ENCODE assay signal across 27 mouse cellular contexts in the genomic region with DNA sequence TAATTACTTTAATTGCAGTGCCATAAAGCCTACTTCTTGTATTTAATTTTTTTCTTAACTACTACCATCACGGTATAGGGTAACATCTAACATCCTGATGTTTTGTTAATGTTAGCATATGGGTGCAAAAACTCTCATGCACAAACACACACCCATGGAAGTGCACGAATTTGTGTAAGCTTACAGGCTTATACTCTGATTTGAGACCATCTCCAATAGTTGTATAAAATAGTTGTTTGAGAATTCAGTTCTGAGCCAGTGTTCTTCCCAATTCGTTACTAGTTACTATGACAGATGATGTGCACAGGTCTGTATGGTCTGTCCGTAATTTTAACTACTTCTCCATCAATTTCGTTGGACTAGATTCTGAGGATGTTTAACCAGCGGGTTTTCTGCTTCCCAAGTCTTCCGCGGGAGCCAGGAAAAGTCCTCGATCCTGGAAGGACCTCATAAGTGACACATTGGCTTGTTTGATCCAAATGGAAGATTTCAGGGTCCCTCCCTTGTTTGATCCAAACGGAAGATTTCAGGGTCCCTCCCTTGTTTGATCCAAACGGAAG. TPM values are rescaled to one million over a fixed set of nuclear protein-coding genes. Genes with fewer than 3 reads are reported as not detected.
A peak's percentile ranks its signal among the peaks of the same experiment; 100 is the strongest.
DNase-seq lines count a peak whose midpoint lies in the region; ATAC-seq and TF ChIP-seq lines count a peak whose summit lies in the region.
"Had no signal": no experiment of that assay in that cellular context is flagged by ENCODE, and none has a peak within 500 bp of the region (broad histone marks: within the 10 kb centered on the region; RNA-seq: fewer than 3 reads in every experiment).

No protein-coding gene starts in this region.

- no peak overlapping the region for H3K4me3 ChIP-seq in hindbrain, embryonic 11.5 days (ENCODE audit: low read depth, low read length)
- no peak overlapping the region for H3K4me3 ChIP-seq in hindbrain, embryonic 14.5 days (replicated peaks; ENCODE audit: low read length)
- H3K4me3 ChIP-seq in lung, embryonic 14.5 days (ENCODE audit: low read depth, low read length) = no peak overlapping the region
- H3K4me3 ChIP-seq: forebrain, embryonic 10.5 days; forebrain, embryonic 13.5 days; gastrocnemius, adult 2 months; heart, embryonic 12.5 days; heart, embryonic 15.5 days; hindbrain, embryonic 10.5 days; hindbrain, embryonic 15.5 days; intestine, embryonic 15.5 days had no signal

- no peak overlapping the region for H3K4me2 ChIP-seq in hindbrain, embryonic 11.5 days (replicated peaks; ENCODE audit: low read depth, low read length)
- H3K4me2 ChIP-seq in hindbrain, embryonic 14.5 days (replicated peaks) = no peak overlapping the region
- H3K4me2 ChIP-seq in lung, embryonic 14.5 days = no peak overlapping the region
- H3K4me2 ChIP-seq: forebrain, embryonic 13.5 days; heart, embryonic 12.5 days; heart, embryonic 15.5 days; hindbrain, embryonic 15.5 days; intestine, embryonic 15.5 days had no signal

- H3K27me3 ChIP-seq in hindbrain, embryonic 11.5 days (ENCODE audit: control insufficient read depth, insufficient read depth, low read length) = peaks cover 55% of the 10 kb centered on the region
- H3K27me3 ChIP-seq in hindbrain, embryonic 14.5 days (ENCODE audit: control insufficient read depth, insufficient read depth, low read length) = peaks cover 92% of the 10 kb centered on the region
- H3K27me3 ChIP-seq in lung, embryonic 14.5 days (ENCODE audit: insufficient read depth, low read length) = peaks cover 83% of the 10 kb centered on the region

- no peak for TF ChIP-seq CTCF in lung, embryonic 14.5 days (IDR thresholded peaks at IDR 0.05; ENCODE audit: low read depth)
- TF ChIP-seq CTCF in brain, embryonic 14.5 days (IDR thresholded peaks at IDR 0.05; ENCODE audit: borderline replicate concordance, extremely low read depth, insufficient read depth, insufficient read length) = no peak

- 0 out of 2 replicates have a peak, but pooled peaks cover 4% of the 10 kb centered on the region for H3K4me1 ChIP-seq in hindbrain, embryonic 11.5 days (replicated peaks; ENCODE audit: control insufficient read depth, insufficient read depth, low read length)
- no peaks in the 10 kb centered on the region; the same call in 1 of the 2 replicates for H3K4me1 ChIP-seq in hindbrain, embryonic 14.5 days (replicated peaks; ENCODE audit: control insufficient read depth, insufficient read depth, low read length)
- no peaks in the 10 kb centered on the region for H3K4me1 ChIP-seq in lung, embryonic 14.5 days (ENCODE audit: insufficient read depth)
- H3K4me1 ChIP-seq: heart, embryonic 12.5 days; heart, embryonic 15.5 days; intestine, embryonic 15.5 days had no signal

- TF ChIP-seq POLR2A in brain, embryonic 14.5 days (IDR thresholded peaks at IDR 0.05; ENCODE audit: borderline replicate concordance, extremely low read depth, insufficient read depth, insufficient read length, poor library complexity, severe bottlenecking) = no peak

- WGBS in hindbrain, embryonic 11.5 days = 46% methylated on average over 11 of the region's 11 CpGs
- 51% methylated on average over 11 of the region's 11 CpGs for WGBS in hindbrain, embryonic 14.5 days
- WGBS in lung, embryonic 14.5 days = 41% methylated on average over 11 of the region's 11 CpGs

- no peak overlapping the region for H3K9ac ChIP-seq in hindbrain, embryonic 11.5 days (ENCODE audit: low read depth, low read length)
- no peak overlapping the region for H3K9ac ChIP-seq in hindbrain, embryonic 14.5 days
- no peak overlapping the region for H3K9ac ChIP-seq in lung, embryonic 14.5 days
- H3K9ac ChIP-seq: forebrain, embryonic 13.5 days; heart, embryonic 12.5 days; heart, embryonic 15.5 days; hindbrain, embryonic 15.5 days; intestine, embryonic 15.5 days had no signal

- ATAC-seq in hindbrain, embryonic 11.5 days (ENCODE audit: low FRiP score) = no peak
- ATAC-seq in hindbrain, embryonic 14.5 days (ENCODE audit: low FRiP score) = no peak
- ATAC-seq in lung, embryonic 14.5 days (ENCODE audit: insufficient read depth) = no peak
- ATAC-seq: CD4-positive, CD25-positive, alpha-beta regulatory T cell, adult 4 months; forebrain, embryonic 13.5 days; forebrain, embryonic 16.5 days; intestine, embryonic 15.5 days had no signal

- H3K36me3 ChIP-seq in hindbrain, embryonic 11.5 days (ENCODE audit: control insufficient read depth, insufficient read depth, low read length) = no peaks in the 10 kb centered on the region
- no peaks in the 10 kb centered on the region for H3K36me3 ChIP-seq in hindbrain, embryonic 14.5 days (replicated peaks; ENCODE audit: control insufficient read depth, insufficient read depth)
- no peaks in the 10 kb centered on the region for H3K36me3 ChIP-seq in lung, embryonic 14.5 days (ENCODE audit: insufficient read depth)
- H3K36me3 ChIP-seq: forebrain, embryonic 10.5 days; heart, embryonic 12.5 days; heart, embryonic 15.5 days; hindbrain, embryonic 10.5 days; hindbrain, embryonic 15.5 days; intestine, embryonic 15.5 days had no signal

- DNase-seq in hindbrain, embryonic 11.5 days (ENCODE audit: low spot score) = peak; percentile 51
- no peak for DNase-seq in hindbrain, embryonic 14.5 days (ENCODE audit: low spot score)
- peak; percentile 14 for DNase-seq in lung, embryonic 14.5 days
- no peak for DNase-seq in lung, postnatal 4 days
- peak; percentile 34 for DNase-seq in brain, embryonic 14.5 days (ENCODE audit: low read depth)
- DNase-seq in retina, embryonic 14.5 days (ENCODE audit: low spot score) = peak; percentile 41
- no peak for DNase-seq in frontal cortex, postnatal 25 days (ENCODE audit: low spot score in 2 of 2)
- DNase-seq: adrenal gland, adult 2 months; adrenal gland, postnatal 14 days; cerebellum, adult 11-12 months; cerebellum, adult 8-10 months; cerebellum, postnatal 36 days; gastrocnemius, adult 2 months; gastrocnemius, postnatal 14 days; heart, adult 11 months; heart, postnatal 10 days; heart, postnatal 36 days had no signal

- no peak overlapping the region for H3K27ac ChIP-seq in hindbrain, embryonic 11.5 days (ENCODE audit: low read depth, low read length)
- no peak overlapping the region for H3K27ac ChIP-seq in hindbrain, embryonic 14.5 days
- H3K27ac ChIP-seq in lung, embryonic 14.5 days (ENCODE audit: low read depth) = no peak overlapping the region
- H3K27ac ChIP-seq: forebrain, embryonic 10.5 days; forebrain, embryonic 13.5 days; gastrocnemius, adult 2 months; heart, embryonic 15.5 days; hindbrain, embryonic 10.5 days; hindbrain, embryonic 15.5 days; intestine, embryonic 15.5 days had no signal

- H3K9me3 ChIP-seq in hindbrain, embryonic 11.5 days (ENCODE audit: control insufficient read depth, low read length) = no peaks in the 10 kb centered on the region
- no peaks in the 10 kb centered on the region for H3K9me3 ChIP-seq in hindbrain, embryonic 14.5 days (ENCODE audit: control insufficient read depth, low read length)
- no peaks in the 10 kb centered on the region for H3K9me3 ChIP-seq in lung, embryonic 14.5 days (ENCODE audit: low read depth, low read length)
- H3K9me3 ChIP-seq: forebrain, embryonic 10.5 days; forebrain, embryonic 13.5 days; heart, embryonic 12.5 days; heart, embryonic 15.5 days; hindbrain, embryonic 10.5 days; hindbrain, embryonic 15.5 days; intestine, embryonic 15.5 days had no signal

RNA-seq across cellular contexts. Expression of a gene that starts 13.7 kb away (rescaled TPM):
- 16.1 and 24.7 TPM in 2 replicates for polyA plus RNA-seq in hindbrain, embryonic 11.5 days (2014; fragmentation: Nextera tagmentation; extraction: Ambion mirVana)
- polyA plus RNA-seq in hindbrain, embryonic 14.5 days (2014; fragmentation: Nextera tagmentation; extraction: Ambion mirVana) = 34.9 and 37.5 TPM in 2 replicates
- polyA plus RNA-seq in lung, embryonic 14.5 days (2014; fragmentation: Nextera tagmentation; extraction: Ambion mirVana) = 5.7 and 7.6 TPM in 2 replicates
- 12.8 and 19.0 TPM in 2 replicates for polyA plus RNA-seq in brain, embryonic 14.5 days (2012; rRNA removed)
- polyA plus RNA-seq: C2C12; CD4-positive, CD25-positive, alpha-beta regulatory T cell, adult 4 months had no signal

RNA-seq across cellular contexts. Expression of a gene that starts 45.0 kb away (rescaled TPM):
- polyA plus RNA-seq in hindbrain, embryonic 11.5 days (2014; fragmentation: Nextera tagmentation; extraction: Ambion mirVana) = 0.08 and 0.27 TPM in 2 replicates
- polyA plus RNA-seq in hindbrain, embryonic 14.5 days (2014; fragmentation: Nextera tagmentation; extraction: Ambion mirVana) = 0.35 and 0.63 TPM in 2 replicates
- not detected in 2 replicates for polyA plus RNA-seq in lung, embryonic 14.5 days (2014; fragmentation: Nextera tagmentation; extraction: Ambion mirVana)
- polyA plus RNA-seq in brain, embryonic 14.5 days (2012; rRNA removed) = 0.26 and 0.45 TPM in 2 replicates
- polyA plus RNA-seq: C2C12; CD4-positive, CD25-positive, alpha-beta regulatory T cell, adult 4 months had no signal

Comparison
In these comparisons a context has a peak if more than half of its experiments do, and no peak if none do; other contexts are left out.
1. DNase-seq: peak in hindbrain, embryonic 11.5 days (single experiment), lung, embryonic 14.5 days (single experiment), brain, embryonic 14.5 days (single experiment) and retina, embryonic 14.5 days (single experiment); none in hindbrain, embryonic 14.5 days (single experiment), lung, postnatal 4 days (0 of 2) and frontal cortex, postnatal 25 days (0 of 2).